Mouse (Mus musculus): ENCODE measurements around the gene Gphn. TPM values are rescaled to one million over a fixed set of nuclear protein-coding genes. Genes with fewer than 3 reads are reported as not detected.
"Not testable (repeated sequence)": the region's sequence is repeated elsewhere in the genome, so short reads cannot be mapped to it uniquely, and the experiment has no call there.

The Gphn gene
- total and polyA plus RNA-seq, 3 experiments = 23.1 to 30.5 TPM; not detected in 1

DNA sequence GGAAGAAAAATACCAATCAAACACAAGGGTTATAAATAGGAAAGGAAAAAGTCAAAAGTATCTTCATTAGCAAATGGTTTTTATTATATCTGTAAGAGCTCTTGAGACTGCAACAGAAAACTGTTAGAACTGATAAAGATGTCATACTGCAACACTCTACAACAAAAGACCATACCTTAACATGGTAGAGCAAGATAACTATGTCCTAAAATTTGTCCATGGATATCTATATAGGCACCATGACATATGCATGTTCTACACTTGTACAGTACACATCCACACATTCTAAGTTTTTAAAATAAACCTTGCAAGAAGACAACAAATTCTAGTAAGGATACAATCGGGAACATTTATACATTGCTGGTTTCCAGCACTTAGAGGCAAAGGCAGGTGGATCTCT lies 169.1 kb downstream of the Gphn start:
- no peaks in the 10 kb centered on the region for H3K27me3 ChIP-seq (ENCODE audit: control insufficient read depth in 1 of 2, insufficient read depth in 2 of 2, low read length in 2 of 2)
- no peak overlapping the region for H3K9ac ChIP-seq (ENCODE audit: control insufficient read depth, low read depth, low read length, poor library complexity, severe bottlenecking)
- H3K4me1 ChIP-seq (ENCODE audit: control insufficient read depth in 1 of 2, insufficient read depth in 2 of 2, low read length in 2 of 2) = no peaks in the 10 kb centered on the region
- no peak overlapping the region for H3K27ac ChIP-seq (ENCODE audit: control insufficient read depth, low read depth, low read length)
- H3K4me3 ChIP-seq (ENCODE audit: control insufficient read depth in 1 of 2, insufficient read depth in 1 of 2, low read depth in 2 of 2, low read length in 2 of 2) = no peak overlapping the region
- H3K79me2 ChIP-seq (ENCODE audit: control insufficient read depth, insufficient read depth, low read length, poor library complexity) = no peaks in the 10 kb centered on the region
- no peak for DNase-seq (ENCODE audit: low read depth, low spot score)
- TF ChIP-seq E2F4 (IDR thresholded peaks at IDR 0.05; ENCODE audit: borderline replicate concordance, low read depth, low read length) = no peak
- TF ChIP-seq EP300 (IDR thresholded peaks at IDR 0.05; ENCODE audit: low read depth in 1 of 2, low read length in 2 of 2) = peak in 1 of 2 experiments; percentile 34; a peak in 1 of 4 replicates
- H3K9me3 ChIP-seq (replicated peaks; ENCODE audit: insufficient read depth, low read length) = no peaks in the 10 kb centered on the region
- H3K36me3 ChIP-seq (ENCODE audit: control insufficient read depth in 1 of 2, insufficient read depth in 2 of 2, low read length in 2 of 2) = no peaks in the 10 kb centered on the region; a peak in 1 of 4 replicates

DNA sequence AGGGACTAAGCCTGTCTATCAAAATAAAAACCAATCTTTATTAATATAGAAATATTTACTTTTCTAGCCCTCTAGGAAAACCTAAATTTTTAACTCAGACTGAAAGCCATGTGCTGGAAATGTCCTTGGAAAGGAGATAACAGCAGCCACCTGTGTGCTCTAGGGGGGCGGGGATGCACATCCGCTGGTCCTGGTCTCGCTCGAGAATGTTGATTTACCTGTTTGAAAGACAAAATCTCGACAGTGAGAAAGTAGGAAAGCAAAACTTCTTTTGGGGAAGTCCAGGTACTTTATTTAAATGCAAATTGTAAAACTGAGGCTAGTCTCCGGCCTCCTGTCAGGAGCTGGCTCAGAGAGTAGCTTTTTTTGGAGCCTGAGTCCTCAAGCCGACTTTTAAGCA lies 181.3 kb downstream of the Gphn start:
- H3K27ac ChIP-seq (ENCODE audit: control insufficient read depth, low read depth, low read length); H3K9ac ChIP-seq (ENCODE audit: control insufficient read depth, low read depth, low read length, poor library complexity, severe bottlenecking); DNase-seq (ENCODE audit: low read depth, low spot score); H3K36me3 ChIP-seq (ENCODE audit: control insufficient read depth in 1 of 2, insufficient read depth in 2 of 2, low read length in 2 of 2); H3K4me1 ChIP-seq (ENCODE audit: control insufficient read depth in 1 of 2, insufficient read depth in 2 of 2, low read length in 2 of 2); H3K27me3 ChIP-seq (ENCODE audit: control insufficient read depth in 1 of 2, insufficient read depth in 2 of 2, low read length in 2 of 2); H3K9me3 ChIP-seq (replicated peaks; ENCODE audit: insufficient read depth, low read length); H3K79me2 ChIP-seq (ENCODE audit: control insufficient read depth, insufficient read depth, low read length, poor library complexity); H3K4me3 ChIP-seq (ENCODE audit: control insufficient read depth in 1 of 2, insufficient read depth in 1 of 2, low read depth in 2 of 2, low read length in 2 of 2): not testable (repeated sequence)

DNA sequence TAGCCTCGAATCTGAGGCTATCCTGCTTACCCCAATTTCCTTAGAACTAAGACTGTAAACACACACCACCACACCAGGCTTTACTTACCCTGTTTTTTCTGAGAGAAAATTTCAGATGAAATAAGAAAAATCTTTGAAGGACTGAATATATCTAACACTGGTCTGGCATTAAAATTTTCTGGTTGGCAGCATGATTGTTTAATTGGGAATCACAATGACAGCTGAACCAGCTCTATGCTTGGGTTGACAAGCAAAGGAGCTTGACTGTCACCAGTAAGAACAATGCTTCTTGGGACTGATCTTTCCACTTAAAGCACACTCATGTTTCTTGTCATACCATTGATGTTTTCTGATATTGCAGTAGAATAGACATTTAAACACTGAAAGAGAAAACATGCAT lies 296.0 kb downstream of the Gphn start:
- no peaks in the 10 kb centered on the region for H3K4me1 ChIP-seq (ENCODE audit: control insufficient read depth in 1 of 2, insufficient read depth in 2 of 2, low read length in 2 of 2)
- no peak overlapping the region for H3K9ac ChIP-seq (ENCODE audit: control insufficient read depth, low read depth, low read length, poor library complexity, severe bottlenecking)
- no peaks in the 10 kb centered on the region for H3K9me3 ChIP-seq (replicated peaks; ENCODE audit: insufficient read depth, low read length)
- no peak overlapping the region for H3K4me3 ChIP-seq (ENCODE audit: control insufficient read depth in 1 of 2, insufficient read depth in 1 of 2, low read depth in 2 of 2, low read length in 2 of 2)
- no peaks in the 10 kb centered on the region for H3K36me3 ChIP-seq (ENCODE audit: control insufficient read depth in 1 of 2, insufficient read depth in 2 of 2, low read length in 2 of 2)
- no peaks in the 10 kb centered on the region for H3K79me2 ChIP-seq (ENCODE audit: control insufficient read depth, insufficient read depth, low read length, poor library complexity)
- no peak overlapping the region for H3K27ac ChIP-seq (ENCODE audit: control insufficient read depth, low read depth, low read length)
- no peak for TF ChIP-seq RAD21 (IDR thresholded peaks at IDR 0.05; ENCODE audit: low read depth, low read length)
- TF ChIP-seq JUND (IDR thresholded peaks at IDR 0.05; ENCODE audit: low read depth, low read length) = no peak
- TF ChIP-seq POLR2AphosphoS5 (IDR thresholded peaks at IDR 0.05; ENCODE audit: borderline replicate concordance, low read depth, low read length) = no peak
- no peak for TF ChIP-seq MAFK (IDR thresholded peaks at IDR 0.05; ENCODE audit: borderline replicate concordance, low read depth, low read length)
- no peak for TF ChIP-seq TBP (IDR thresholded peaks at IDR 0.05; ENCODE audit: low read depth, low read length)
- no peak for TF ChIP-seq SMC3 (IDR thresholded peaks at IDR 0.05; ENCODE audit: low read depth, low read length)
- TF ChIP-seq BHLHE40 (IDR thresholded peaks at IDR 0.05; ENCODE audit: borderline replicate concordance, low read depth, low read length) = no peak
- DNase-seq (ENCODE audit: low read depth, low spot score) = no peak
- H3K27me3 ChIP-seq (ENCODE audit: control insufficient read depth in 1 of 2, insufficient read depth in 2 of 2, low read length in 2 of 2) = no peaks in the 10 kb centered on the region

Data from MEL (cell line).